Mouse (Mus musculus) left cerebral cortex, postnatal 14 days (tissue): ENCODE data around the gene 4931417E11Rik. TPM values are rescaled to one million over a fixed set of nuclear protein-coding genes. Genes with fewer than 3 reads are reported as not detected.

Experiments
- DNase-seq, 2 experiments: peaks; one replicate each; pipeline ENCODE4 v3.0.0; 2021 to 2022; ENCODE audit warnings: low spot score in 2 of 2, mixed read lengths in 1 of 2
- intact Hi-C: fragments of 180-260 bp; cut with DNase I; formaldehyde crosslinking; loops from one replicate; pipeline ENCODE4 v1.15.1; 2025
- long read RNA-seq, 2 experiments: library from polyadenylated mRNA; stranded (forward); transcript quantifications; one replicate each; pipeline ENCODE4 v2.0.0; 2021
- total RNA-seq, 2 experiments: library from RNA; stranded (reverse); gene quantifications; 2 replicates each; pipeline ENCODE4 v1.2.3; 2021

The 4931417E11Rik gene
- total RNA-seq: not detected
- long read RNA-seq, experiment 1: 0 reads
- long read RNA-seq, experiment 2: 0 reads

DNA sequence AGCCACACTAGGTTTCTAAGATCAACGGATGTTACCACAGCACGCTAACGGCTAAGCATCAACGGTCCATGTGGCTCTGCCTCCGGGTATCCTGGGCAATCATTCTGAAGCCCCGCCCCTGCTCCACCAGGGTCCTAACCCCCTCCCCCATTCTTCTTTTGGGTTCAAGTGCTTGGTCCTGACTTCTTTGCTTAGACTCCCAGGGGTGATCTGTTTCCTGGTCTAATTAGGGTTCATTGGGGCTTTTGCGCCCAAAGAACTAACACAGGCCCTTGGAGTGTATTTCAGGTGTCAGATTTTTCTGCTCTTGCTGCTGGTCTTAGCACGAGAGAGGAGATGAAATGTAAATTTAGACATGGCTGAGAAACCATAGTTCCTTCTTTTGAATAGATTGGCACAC, at the start of gene 4931417E11Rik:
Gene 4931417E11Rik, minus strand, starts transcription at position 101 of the 400 bp plus-strand sequence.
- DNase-seq: no peak
- intact Hi-C loops: no loop called here

DNA sequence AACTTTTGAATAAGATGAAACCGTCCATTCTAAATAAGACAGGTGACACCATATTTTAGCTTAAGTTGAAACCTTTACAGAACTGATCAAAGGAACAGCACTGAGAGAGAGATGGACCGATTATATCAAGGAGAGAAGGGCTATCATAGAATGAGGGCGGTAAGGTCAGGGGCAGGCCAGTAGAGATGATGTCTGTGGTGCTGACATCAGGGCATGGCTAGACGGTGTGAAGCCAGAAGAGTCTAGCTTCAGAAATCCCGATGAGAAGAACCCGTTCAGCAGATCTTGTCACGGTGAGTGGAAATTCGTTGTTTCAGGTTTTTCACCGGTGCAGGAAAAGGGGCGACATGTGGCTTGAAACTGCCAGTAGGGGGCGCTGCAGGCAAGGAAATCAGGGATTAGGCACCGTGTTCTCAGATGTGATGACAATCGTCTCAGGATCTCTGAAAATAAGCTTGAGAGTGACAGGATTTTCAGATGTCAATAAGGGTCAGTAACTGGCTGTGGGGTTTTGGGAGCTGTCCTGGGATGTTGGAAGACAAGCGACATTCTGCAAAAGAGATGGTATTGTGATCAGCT, 48.4 kb upstream of the 4931417E11Rik start:
- intact Hi-C loops: no loop called here
- DNase-seq: peak; percentile 62 to 80

DNA sequence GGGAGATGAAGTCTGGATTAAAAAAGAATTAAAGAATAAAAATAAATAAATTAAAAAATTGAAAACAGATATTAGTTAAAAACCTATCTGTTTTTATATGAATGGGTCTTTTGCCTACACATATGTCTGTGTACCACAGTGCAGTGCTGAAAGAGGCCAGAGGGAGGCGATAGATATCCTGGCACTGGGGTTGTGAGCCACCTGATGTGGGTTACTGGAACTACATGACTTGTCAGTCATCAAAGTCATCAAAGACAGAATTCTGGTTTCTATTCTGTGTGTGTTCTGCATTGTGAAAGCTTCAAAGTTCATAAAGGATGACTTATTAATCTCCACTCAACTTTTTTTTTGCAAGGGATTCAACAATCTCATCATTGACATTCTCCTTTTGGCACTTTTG, 43.4 kb upstream of the 4931417E11Rik start:
- no peak for DNase-seq
- intact Hi-C loops: no loop called here

DNA sequence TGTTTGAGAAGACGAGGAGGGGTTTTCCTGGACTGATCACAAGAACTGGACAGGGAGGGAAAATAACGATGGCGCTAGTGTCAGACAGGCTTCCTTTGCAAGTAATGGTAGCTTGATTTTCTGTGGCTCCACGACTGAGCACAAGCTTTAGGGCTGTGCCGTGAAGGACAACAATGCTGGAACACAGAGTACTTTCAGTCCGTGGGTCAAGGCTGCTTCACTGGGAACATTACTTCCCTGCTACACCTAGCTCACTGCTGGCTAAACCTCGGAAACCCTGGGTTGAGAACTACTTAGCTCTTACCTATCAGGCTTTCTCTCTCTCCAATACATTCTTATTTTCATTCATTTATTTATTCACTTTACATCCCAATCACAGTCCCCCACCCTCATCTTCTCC, 30.2 kb upstream of the 4931417E11Rik start:
- no peak for DNase-seq
- intact Hi-C loops: no loop called here

DNA sequence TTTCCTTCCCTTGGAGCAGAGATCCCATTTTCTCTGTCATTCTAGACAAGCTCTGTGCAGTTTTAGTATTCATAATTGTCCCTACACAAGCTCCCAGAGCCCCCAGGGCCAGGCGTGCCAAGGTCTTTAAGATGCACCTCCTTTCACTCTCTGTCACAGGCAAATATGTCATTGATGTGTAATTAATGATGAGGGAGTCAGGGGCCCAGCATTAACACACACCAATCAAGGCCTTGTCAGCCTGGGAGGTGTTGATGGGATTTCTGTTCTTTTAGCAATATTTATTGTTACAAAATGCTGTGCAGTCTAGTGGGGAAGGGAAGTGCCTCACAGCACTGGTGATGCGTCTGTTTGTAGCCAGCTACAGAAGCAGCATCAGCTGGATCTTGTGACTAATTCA, 27.9 kb upstream of the 4931417E11Rik start:
- intact Hi-C loops: no loop called here
- no peak for DNase-seq

DNA sequence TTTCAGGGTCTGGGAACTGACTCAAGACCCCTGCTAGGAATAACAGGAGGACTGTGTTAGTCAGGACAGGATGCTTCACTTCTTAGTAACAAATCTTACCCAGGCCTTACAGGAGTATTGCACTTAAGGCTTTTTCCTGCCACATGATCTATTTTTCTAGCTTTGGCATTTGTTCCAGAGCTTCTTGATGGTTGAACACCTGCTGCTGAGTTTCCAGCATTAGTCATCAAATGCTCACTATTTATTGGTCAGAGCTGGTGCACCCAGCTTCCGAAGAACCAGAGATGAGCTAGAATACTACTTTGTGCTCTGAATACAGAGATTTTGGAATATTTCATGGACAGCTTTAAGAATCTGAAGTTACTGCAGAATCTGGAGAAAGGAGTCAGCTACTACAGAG, 21.1 kb upstream of the 4931417E11Rik start:
- DNase-seq: no peak
- intact Hi-C loops: no loop called here

DNA sequence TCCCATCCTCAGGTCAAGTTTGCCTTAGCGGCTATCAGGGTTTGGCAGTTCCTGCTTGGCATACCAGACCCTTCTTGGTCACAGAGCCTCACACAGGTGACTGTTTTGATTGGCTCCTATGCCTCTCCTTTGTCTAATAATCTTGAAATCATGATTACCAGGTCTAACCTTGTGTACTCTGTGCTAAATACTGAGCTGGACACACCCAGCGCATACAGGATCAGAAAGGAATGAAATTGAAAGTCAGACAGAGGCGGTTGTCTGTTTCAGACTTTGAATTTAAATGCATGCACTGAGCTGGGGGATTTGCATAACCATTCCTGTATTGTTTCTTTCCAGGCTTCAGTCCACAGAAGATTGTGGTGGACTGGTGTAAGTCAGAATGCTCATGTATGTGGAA, 16.1 kb upstream of the 4931417E11Rik start:
- intact Hi-C loops: loop anchor here (10.0 kb wide), 1 partner anchor 111 kb away; no protein-coding TSS in a partner anchor

DNA sequence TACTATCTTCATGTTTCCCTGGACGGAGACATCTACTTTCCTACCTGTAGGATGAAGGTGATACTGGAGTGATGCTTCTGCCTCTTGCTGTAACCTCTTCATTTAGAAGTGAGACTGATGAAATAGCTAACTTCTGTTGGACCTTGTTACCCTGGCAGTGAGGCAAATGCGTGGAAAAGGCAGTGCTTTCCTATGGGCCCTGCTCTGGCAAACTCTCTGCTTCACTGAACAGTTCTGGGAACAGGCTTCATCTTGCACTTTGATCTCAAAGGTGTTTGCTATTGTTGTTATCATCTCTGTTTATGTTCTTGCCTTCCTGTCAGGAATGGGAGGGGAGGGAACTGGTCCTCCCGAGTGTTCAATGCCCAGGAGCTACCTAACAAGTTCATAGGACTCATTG, 3.4 kb downstream of the 4931417E11Rik start:
- DNase-seq: no peak
- intact Hi-C loops: no loop called here

More for the DNA sequence above, 16.1 kb upstream of the 4931417E11Rik start:
- DNase-seq: no peak

DNA sequence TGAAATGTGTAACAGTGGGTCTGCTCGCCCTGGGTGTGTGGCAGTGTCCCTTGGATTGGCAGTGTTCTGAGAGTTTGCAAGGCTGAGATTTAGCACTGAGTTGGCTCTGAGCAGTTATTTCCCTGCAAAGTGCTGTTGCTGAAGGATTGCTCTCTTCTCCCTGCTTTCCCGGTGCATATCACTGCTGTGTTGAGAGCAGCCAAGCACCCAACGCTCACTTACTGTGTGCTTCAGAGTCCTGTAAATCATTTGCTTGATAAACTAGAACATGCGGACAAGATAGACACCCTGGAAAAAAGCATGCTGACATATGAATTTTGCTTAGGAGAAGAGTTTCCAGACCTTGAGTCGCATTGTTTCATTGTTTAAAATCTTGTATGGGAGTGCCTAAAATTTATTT, 6.9 kb downstream of the 4931417E11Rik start:
- intact Hi-C loops: no loop called here

DNA sequence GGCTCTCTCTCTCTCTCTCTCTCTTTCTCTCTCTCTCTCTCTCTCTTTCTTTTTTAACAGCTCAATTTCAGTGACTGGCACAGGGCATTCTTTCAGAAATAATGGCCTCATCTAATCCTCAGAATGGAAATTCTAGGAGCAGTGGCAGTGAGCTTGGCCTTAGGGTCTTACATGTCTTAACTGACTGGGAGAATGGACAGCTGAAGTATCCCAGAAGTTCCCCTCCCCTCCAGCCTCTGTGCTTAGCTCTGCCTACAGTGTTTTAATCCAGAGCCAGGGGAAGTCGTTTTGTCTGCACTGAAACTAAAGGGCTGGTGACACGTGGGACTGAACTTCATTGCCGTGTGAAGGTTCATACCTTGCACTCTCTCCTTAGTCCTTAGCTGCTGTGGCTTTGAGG, 35.6 kb downstream of the 4931417E11Rik start:
- no peak for DNase-seq

More for the DNA sequence above, 6.9 kb downstream of the 4931417E11Rik start:
- no peak for DNase-seq

DNA sequence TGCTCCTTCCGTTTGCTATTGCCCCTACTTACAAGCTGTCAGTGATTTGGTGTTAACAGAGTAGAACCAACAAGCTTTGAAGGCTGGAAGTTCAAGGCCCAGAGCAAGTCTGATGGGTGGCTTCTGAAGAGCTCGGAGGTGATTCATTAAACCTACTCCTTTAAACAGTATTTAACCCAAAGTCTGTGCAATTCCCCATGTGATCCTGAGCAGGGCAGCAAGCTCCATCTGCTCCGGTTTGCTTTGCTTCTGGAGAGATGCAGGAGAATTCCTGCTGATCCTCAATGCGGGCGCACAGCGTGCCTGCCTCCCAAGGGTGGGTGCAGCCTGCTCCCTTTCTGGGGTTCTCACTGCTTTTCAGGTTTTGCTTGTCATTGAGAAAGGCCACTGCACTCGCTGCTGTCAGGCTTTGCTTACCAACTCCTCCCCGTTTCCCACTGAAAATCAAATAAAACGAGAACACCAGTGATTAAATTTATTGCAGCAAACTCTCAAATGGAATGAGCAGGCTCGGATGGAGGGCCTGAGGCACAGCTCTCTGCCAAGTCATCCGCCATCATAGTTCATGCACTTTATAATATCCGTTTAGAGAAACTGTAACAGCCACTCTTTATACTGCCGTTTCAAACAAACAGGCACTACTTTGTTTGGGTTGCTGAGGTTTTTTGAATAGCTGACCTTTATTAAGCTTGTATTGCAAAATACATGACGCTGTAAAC, 40.7 kb downstream of the 4931417E11Rik start:
- intact Hi-C loops: no loop called here
- DNase-seq: no peak

More for the DNA sequence above, 35.6 kb downstream of the 4931417E11Rik start:
- intact Hi-C loops: no loop called here

DNA sequence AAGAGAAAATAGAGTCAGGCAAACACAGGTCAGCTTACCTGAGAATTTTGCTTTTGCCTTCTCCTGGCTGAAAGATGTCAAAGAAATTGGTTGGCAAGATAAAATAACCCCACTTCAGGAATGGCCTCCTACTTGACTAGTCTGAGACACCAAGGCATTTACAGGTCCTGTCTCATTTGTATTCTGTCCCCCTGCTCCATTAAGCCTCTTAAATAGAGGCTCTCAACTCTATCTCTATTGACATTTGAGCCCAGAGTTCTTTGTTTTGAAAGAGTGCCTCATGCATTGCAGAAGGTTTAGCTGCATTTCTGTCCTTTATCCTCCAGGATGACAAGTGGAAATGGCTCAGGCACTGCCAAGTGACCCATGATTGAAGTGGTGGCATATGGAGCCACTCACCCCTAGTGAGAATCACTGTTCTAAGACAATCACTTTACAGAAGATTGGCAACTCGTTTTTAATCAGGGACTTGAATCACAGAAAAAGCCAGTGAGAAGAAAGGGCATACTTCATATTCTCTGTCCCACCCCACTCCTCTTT, 42.1 kb downstream of the 4931417E11Rik start:
- no peak for DNase-seq
- intact Hi-C loops: no loop called here

Other genes starting within 250 kb of the 4931417E11Rik start
- under 1 TPM; 0.66 TPM for gene Dnah6, start 248.0 kb downstream of the 4931417E11Rik start, total RNA-seq
- 100 to 1,000 TPM; 106 to 124 TPM for gene Suclg1, start 221.3 kb downstream of the 4931417E11Rik start, total RNA-seq